Mouse (Mus musculus) limb, embryonic 14.5 days (tissue): ENCODE results near the gene Cadps. TPM values are rescaled to one million over a fixed set of nuclear protein-coding genes. Genes with fewer than 3 reads are reported as not detected.

Source experiments
- ATAC-seq: fragments of 200-750 bp; cut with Nextera tagmentation; 2 replicates; pipeline ENCODE4 v1.8.0; 2017; ENCODE audit warnings: low read depth, moderate number of reproducible peaks, moderate TSS enrichment; ENCODE audit not compliant: low FRiP score
- DNase-seq: peaks from one replicate; pipeline ENCODE4 v3.0.0-alpha.2; 2015; ENCODE audit warnings: low spot score
- H3K27ac ChIP-seq: fragments of 300-500 bp; sonication (generic); replicated peaks from 2 replicates; pipeline ENCODE4 v1.5.1; 2014; ENCODE audit warnings: low read depth, mild to moderate bottlenecking, low read length, moderate library complexity, mixed read lengths
- H3K27me3 ChIP-seq: fragments of 300-500 bp; sonication (generic); 2 replicates; pipeline ENCODE4 v1.6.1; 2014; ENCODE audit warnings: low read length, mixed read lengths; ENCODE audit not compliant: control insufficient read depth, insufficient read depth
- H3K36me3 ChIP-seq: fragments of 300-500 bp; sonication (generic); 2 replicates; pipeline ENCODE4 v1.6.1; 2014; ENCODE audit warnings: mild to moderate bottlenecking, low read length, moderate library complexity, mixed read lengths; ENCODE audit not compliant: control insufficient read depth, insufficient read depth
- H3K4me1 ChIP-seq: fragments of 300-500 bp; sonication (generic); 2 replicates; pipeline ENCODE4 v1.6.1; 2014; ENCODE audit warnings: antibody characterized with exemption, low read length, mixed read lengths; ENCODE audit not compliant: control insufficient read depth, insufficient read depth
- H3K4me2 ChIP-seq: fragments of 300-500 bp; sonication (generic); replicated peaks from 2 replicates; pipeline ENCODE4 v1.6.1; 2014; ENCODE audit warnings: low read depth, mild to moderate bottlenecking, low read length, moderate library complexity; ENCODE audit not compliant: severe bottlenecking
- H3K4me3 ChIP-seq: fragments of 300-500 bp; sonication (generic); replicated peaks from 2 replicates; pipeline ENCODE4 v1.5.1; 2014; ENCODE audit warnings: low read length
- H3K9ac ChIP-seq: fragments of 300-500 bp; sonication (generic); 2 replicates; pipeline ENCODE4 v1.6.1; 2014; ENCODE audit warnings: mild to moderate bottlenecking, low read depth, low read length, moderate library complexity; ENCODE audit not compliant: severe bottlenecking
- H3K9me3 ChIP-seq: fragments of 300-500 bp; sonication (generic); 2 replicates; pipeline ENCODE4 v1.6.1; 2016; ENCODE audit warnings: low read length; ENCODE audit not compliant: control insufficient read depth
- POLR2A ChIP-seq: fragments of 200-500 bp; IDR thresholded peaks from 2 replicates; pipeline ENCODE4 v1.8.0; 2012; ENCODE audit warnings: inconsistent platforms, mild to moderate bottlenecking, moderate library complexity, borderline replicate concordance; ENCODE audit not compliant: insufficient read depth, insufficient read length; ENCODE audit errors: extremely low read depth
- WGBS: fragments of 180-500 bp; shearing (Covaris S2); extraction: QIAGEN DNeasy Blood & Tissue Kit; methylation state at CpG from one replicate; pipeline ENCODE4 v1.1.7; 2014; 5-methylcytosine and 5-hydroxymethylcytosine counted together
- polyA plus RNA-seq, 2 experiments: library from polyadenylated mRNA; depleted of rRNA in 1 of 2; stranded (reverse) in 1 of 2; unstranded in 1 of 2; fragments of >200 nt; fragmentation: Nextera tagmentation in 1 of 2; extraction: Ambion mirVana in 1 of 2; gene quantifications; 2 replicates each; pipeline versions ENCODE4 v1.2.1 to v1.2.3; 2012 to 2014

The Cadps gene
- polyA plus RNA-seq, 2 experiments, result 4.9 to 5.9 TPM

GRCm38 (mm10) chr14:12559574-12560232 lies 263.2 kb downstream of the Cadps start:
- ATAC-seq, result no peak

DNA sequence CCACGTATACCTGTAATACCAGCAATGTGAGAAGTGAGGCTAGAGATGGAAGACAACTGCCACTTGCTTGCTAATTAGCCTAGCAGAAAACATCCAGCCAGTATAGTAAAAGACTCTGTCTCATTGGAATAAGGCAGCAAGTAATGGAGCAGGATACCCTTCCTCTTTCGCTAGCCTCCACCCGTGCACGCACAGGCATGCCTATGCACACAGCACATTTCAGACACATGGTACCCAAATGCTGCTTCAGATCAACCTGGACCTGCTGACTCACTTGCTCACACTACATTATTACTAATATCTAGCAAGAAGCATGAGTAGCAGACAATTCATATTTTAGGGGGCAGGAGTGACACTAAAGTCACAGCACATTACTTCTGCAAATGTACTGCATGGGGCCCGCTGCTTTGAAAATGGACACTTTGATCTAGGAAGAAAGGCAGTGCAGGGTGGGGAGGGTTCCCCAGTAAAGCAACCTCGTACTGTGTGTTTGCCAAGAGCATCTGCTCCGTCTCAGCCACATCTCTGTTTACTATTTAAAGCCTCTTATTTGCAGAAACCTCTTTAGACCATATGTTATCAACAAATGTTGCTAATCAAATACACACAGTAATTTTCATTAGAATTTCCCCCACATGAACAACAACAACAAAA lies 263.8 kb downstream of the Cadps start:
- Histone ChIP-seq H3K27ac (no peak overlapping the region), H3K36me3 (no peaks in the 10 kb centered on the region), H3K9me3 (no peaks in the 10 kb centered on the region), H3K4me2 (no peak overlapping the region), H3K4me1 (no peaks in the 10 kb centered on the region), H3K27me3 (no peaks in the 10 kb centered on the region), H3K9ac (no peak overlapping the region), H3K4me3 (no peak overlapping the region)
- DNase-seq, result no peak
- TF ChIP-seq POLR2A, result no peak
- no peak for ATAC-seq
- WGBS, result 67% methylated on average over 7 of the region's 7 CpGs

More at GRCm38 (mm10) chr14:12559574-12560232, 263.2 kb downstream of the Cadps start:
- Histone ChIP-seq H3K9ac (no peak overlapping the region), H3K27me3 (no peaks in the 10 kb centered on the region), H3K36me3 (no peaks in the 10 kb centered on the region), H3K27ac (no peak overlapping the region), H3K9me3 (no peaks in the 10 kb centered on the region), H3K4me2 (no peak overlapping the region), H3K4me1 (no peaks in the 10 kb centered on the region), H3K4me3 (no peak overlapping the region)
- WGBS, result 63% methylated on average over 3 of the region's 3 CpGs
- no peak for DNase-seq
- TF ChIP-seq POLR2A, result no peak

GRCm38 (mm10) chr14:12554486-12554885 lies 268.4 kb downstream of the Cadps start:
- Histone ChIP-seq H3K4me3 (no peak overlapping the region), H3K4me2 (no peak overlapping the region), H3K4me1 (no peaks in the 10 kb centered on the region), H3K27ac (no peak overlapping the region), H3K36me3 (no peaks in the 10 kb centered on the region), H3K9me3 (no peaks in the 10 kb centered on the region), H3K27me3 (no peaks in the 10 kb centered on the region), H3K9ac (no peak overlapping the region)
- WGBS, result 66% methylated on average over 2 of the region's 2 CpGs
- no peak for DNase-seq
- ATAC-seq, result no peak
- TF ChIP-seq POLR2A, result no peak

GRCm38 (mm10) chr14:12551353-12551752 lies 271.5 kb downstream of the Cadps start:
- TF ChIP-seq POLR2A, result no peak
- no peaks in the 10 kb centered on the region for H3K9me3 ChIP-seq
- no peak overlapping the region for H3K4me3 ChIP-seq
- no peaks in the 10 kb centered on the region for H3K4me1 ChIP-seq
- no peak overlapping the region for H3K4me2 ChIP-seq
- ATAC-seq (no peak), DNase-seq (no peak)
- 33% methylated on average over 6 of the region's 6 CpGs for WGBS
- no peak overlapping the region for H3K9ac ChIP-seq
- H3K27me3 ChIP-seq, result no peaks in the 10 kb centered on the region
- no peak overlapping the region for H3K27ac ChIP-seq
- H3K36me3 ChIP-seq, result no peaks in the 10 kb centered on the region

DNA sequence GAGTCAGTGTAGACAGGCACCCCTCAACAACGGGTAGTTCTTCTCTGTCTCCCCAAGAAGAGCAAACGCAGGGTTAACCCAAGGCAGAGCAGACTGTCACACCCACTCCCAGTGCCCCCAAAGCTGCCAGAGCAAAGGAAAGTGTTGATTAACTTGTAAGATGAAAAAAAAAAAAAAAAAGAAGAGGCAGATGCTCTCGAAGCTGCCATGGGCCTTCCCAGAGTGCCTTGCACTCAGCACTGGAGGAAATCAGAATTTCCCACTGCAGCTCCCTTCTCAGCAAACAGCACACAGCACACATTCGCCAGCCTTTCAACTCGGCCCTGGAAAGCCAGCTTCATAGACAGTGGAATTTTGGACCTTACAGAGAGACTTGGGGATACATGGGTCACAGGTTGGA lies 271.9 kb downstream of the Cadps start:
- no peak for TF ChIP-seq POLR2A
- no peak overlapping the region for H3K4me2 ChIP-seq
- WGBS, result 62% methylated on average over 5 of the region's 5 CpGs
- no peaks in the 10 kb centered on the region for H3K9me3 ChIP-seq
- DNase-seq (no peak), ATAC-seq (no peak)
- H3K36me3 ChIP-seq, result no peaks in the 10 kb centered on the region
- H3K4me1 ChIP-seq, result no peaks in the 10 kb centered on the region
- H3K9ac ChIP-seq, result no peak overlapping the region
- no peaks in the 10 kb centered on the region for H3K27me3 ChIP-seq
- H3K4me3 ChIP-seq, result no peak overlapping the region
- no peak overlapping the region for H3K27ac ChIP-seq

DNA sequence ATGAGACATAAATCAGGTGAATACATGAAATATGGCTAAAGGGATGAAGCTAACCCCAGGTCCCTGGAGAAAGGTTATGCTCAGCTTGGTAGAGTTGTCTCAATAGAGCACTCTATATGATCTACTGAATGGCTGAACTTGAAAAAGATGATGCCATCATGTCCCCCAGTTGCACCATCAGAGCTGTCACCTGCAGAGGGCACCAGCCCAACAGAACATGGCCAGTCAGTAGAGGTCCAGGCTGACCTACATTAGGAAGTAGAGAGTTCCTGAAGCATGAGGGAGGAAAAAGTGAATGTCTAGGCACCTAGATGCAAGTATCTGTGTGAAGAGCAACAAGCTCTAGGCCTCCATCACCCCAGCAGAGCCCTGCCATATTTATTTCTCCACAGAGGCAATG lies 273.6 kb downstream of the Cadps start:
- H3K4me3 ChIP-seq, result no peak overlapping the region
- ATAC-seq, result no peak
- no peaks in the 10 kb centered on the region for H3K9me3 ChIP-seq
- no peaks in the 10 kb centered on the region for H3K36me3 ChIP-seq
- no peaks in the 10 kb centered on the region for H3K4me1 ChIP-seq
- DNase-seq, result no peak
- no peak overlapping the region for H3K4me2 ChIP-seq
- no peak overlapping the region for H3K9ac ChIP-seq
- no peak overlapping the region for H3K27ac ChIP-seq
- H3K27me3 ChIP-seq, result no peaks in the 10 kb centered on the region
- TF ChIP-seq POLR2A, result no peak
